Mouse (Mus musculus) kidney, postnatal 10 days (tissue): ENCODE data around the gene Vangl1.
A peak's percentile ranks its signal among the peaks of the same experiment; 100 is the strongest.

Experiments
- DNase-seq: peaks from one replicate; pipeline ENCODE4 v3.0.0; 2021; ENCODE audit warnings: mixed read lengths

Gene Vangl1

DNA sequence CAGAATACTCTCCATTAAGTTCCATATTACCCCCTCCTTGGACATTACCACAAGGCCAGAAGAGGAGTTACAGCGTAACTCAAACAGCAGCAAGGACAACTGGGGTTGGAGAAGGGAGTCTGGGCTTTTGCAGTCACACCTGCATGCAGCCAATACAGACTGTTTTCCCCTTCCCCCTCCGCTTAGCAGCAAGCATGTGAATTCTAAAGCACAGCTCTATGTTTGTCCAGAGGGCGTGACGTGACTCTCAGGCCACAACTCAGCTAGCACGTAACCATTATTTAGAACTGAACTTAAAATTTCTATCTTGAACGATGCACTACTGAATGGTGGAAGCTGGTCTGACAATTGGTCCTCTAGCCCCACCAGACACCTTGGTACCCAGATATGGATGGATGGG is 63.9 kb downstream of the Vangl1 start:
- DNase-seq: no peak

DNA sequence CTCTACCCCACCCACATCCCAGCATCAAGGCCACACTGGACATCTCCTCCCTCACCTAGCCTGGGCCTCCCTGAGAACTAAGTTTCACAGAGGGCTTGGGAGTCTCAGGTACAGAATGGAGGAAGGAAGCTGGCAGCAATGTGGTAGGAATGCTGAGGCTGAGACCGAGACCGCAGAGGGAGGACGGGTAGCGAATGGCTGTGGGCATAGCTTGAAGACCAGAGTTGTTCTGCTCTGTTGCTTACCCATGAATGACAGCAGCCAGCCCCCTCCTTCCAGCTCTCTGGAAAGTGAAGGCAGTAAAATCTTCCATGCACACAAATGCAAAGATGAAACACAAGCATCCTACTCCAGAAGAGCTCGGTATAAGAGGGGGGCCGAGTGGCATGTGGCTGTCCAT is 65.6 kb downstream of the Vangl1 start:
- no peak for DNase-seq

DNA sequence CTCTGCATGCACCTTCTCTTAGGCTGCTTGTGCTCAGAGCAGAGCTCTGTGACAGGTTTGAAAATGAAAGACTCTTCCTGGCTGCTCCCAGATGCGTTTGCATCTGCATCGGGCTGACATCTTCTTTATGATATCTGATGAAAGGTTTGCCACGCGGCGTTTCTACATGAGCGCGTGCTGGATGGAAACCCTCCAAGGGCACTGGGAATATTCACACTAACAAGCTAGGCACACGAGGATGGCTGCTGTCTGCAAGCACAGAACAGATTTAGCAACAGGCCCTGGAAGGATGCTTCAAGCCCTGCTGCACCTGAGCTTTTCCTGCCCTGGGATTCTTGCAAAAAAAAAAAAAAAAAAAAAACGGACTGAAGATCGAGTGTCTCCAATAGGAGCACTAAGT is 67.3 kb downstream of the Vangl1 start:
- no peak for DNase-seq

DNA sequence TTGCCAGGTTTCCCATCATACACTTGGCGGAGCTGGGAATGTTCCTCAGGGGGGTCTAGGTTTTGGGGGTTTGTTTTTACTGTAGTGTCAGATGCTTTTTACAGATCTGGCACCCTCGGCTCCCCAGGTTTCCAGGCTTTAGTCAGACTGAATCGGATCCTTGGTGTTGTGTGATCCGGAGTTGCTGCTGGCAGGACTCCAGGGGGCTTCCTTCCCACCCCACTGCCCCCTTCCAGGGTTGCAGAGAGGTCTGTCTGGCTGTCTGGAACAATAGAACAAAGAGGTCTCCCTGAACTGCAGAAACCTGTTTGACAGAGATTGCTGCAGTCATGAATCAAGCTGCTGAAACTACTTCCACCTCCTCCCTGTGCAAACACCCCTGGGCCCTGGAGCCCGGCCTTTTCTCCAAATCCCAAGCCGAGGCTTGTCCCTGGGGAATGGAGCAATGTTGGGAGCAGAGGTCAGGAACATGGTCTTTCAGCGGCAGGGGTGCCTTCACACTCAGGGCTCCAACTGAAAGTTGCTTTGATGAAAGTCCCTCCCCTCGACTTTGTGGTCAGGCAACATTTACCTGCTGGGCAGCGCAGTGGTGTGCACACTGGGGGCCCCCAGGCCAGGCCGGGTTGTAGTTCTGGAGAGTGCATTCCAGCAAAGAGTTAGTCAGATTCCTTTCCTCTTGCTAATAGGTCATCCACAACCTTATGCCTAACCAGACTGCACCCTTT is 68.9 kb downstream of the Vangl1 start:
- DNase-seq: peak; percentile 54

DNA sequence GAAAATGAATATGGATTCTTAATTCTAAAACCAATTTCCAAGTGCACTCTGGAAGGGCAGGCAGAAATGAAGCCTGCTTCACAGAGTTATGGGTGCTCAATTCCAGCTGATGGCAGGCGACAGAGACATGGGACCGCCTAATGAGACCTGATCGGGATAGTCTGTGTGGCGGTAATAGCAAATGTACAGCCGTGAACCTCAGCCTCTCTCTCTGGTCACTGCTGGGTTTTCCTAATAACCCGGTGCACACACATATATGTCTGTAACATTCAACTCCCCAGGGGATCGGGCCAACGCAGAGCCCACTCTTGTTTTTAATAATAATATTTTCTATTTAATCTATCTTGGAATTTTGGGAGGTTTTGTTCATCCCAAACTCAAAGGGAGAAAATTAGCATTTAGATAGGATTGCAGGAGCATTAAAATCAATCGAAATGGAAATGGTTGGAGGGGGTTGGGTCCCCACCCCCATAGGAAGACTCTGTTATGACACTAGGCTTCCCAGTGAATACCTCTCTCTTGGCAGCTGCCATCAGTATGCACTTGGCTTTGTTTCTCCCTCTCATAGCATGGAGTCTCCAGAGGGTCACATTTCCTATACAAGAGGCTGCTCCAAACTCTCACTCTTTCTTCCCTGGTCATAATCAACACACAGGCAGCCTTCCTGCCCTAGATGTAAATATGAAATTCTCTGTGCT is 72.7 kb downstream of the Vangl1 start:
- no peak for DNase-seq

DNA sequence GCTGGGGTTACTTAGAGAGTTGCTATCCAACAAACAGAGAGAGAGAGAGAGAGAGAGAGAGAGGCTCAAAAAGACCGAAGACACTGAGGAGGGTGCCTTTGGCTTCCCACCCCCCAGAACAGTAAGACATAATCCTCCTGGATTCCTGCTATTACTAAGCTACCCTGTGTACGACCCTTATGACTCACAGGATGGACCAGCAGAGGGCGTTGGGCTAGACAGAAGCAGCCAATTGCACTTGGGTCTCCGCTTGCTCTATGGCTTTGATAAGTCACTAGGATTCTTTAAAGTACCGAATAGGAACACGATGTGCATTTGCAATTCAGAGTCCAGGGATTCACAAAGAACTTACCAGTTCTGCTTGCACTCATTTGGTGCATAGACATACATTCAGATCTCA is 74.0 kb downstream of the Vangl1 start:
- peak; percentile 17 for DNase-seq

DNA sequence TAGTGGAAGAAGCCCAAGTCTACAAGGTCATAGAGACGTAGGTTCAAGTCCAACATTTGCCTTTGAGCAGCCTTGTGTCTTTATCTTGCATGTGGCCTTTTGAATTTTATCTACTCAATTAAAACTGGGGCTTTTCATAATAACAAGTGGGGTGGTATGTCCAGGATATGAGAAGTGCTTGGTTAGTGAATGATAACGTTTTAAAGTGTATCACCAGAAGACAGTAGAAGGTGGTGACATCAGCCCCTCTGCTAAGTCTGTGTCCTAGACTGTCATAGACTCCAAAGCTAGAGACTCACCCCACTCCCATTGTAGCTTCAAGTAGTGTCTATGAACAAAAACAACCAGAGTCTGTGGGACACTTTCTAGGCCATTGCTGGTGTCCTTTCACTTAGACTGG is 76.3 kb downstream of the Vangl1 start:
- no peak for DNase-seq

DNA sequence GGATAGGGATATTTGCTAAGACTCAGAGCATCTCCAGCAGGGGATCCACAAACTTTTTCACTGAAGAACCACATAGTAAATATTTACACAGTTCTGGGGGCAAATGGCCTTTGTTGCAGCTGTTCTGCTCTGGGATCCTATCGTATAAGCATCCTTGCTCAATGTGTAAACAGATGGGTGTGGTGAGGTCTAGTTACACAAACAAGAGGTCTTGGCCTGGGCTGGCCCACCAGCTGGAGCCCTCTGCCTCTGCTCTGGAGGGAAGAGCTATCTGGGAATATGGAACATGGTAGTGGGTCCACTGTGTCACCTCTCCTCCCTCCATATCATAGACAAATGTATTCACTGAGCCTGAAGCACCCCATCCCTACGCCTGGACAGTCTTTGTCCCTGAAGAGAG is 77.4 kb downstream of the Vangl1 start:
- DNase-seq: no peak

DNA sequence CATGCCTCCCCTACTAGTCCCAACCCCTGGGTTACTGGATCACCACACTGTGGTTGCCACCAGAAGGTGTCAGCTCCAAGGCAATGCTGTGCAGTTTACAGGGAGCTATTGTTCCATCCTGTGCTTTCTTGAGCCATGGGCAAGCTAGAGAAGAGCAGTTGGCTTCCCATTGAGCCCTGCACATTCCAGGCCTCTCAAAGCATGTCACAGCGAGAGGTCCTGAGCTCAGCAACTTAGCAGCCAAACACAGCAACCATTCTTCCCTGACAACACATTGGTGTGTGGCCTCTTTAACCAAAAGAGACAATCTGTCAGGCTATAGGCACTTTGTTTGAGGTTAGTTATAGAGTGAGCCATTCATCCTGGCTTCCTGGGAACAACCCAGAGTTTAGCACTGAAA is 78.9 kb downstream of the Vangl1 start:
- DNase-seq: no peak

DNA sequence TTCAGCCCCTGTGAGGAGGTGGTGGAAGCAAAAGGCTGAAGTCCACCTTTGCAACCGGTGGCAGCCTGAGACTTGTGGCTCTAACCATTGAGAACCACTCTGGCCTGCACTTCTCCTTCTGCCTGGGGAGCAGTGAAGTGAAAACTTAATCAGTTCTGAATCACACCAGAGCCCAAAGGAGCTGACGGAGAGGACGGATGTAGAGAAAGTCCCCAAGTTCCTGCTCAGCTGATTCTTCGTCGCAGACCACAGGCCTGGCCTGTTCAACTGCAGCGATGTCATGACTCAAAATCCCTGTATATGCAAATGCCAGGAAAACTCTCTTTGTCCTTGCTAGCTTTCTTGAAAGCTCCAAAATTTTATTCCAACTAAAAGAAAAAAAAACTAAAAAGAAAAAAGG is 80.8 kb downstream of the Vangl1 start:
- no peak for DNase-seq

DNA sequence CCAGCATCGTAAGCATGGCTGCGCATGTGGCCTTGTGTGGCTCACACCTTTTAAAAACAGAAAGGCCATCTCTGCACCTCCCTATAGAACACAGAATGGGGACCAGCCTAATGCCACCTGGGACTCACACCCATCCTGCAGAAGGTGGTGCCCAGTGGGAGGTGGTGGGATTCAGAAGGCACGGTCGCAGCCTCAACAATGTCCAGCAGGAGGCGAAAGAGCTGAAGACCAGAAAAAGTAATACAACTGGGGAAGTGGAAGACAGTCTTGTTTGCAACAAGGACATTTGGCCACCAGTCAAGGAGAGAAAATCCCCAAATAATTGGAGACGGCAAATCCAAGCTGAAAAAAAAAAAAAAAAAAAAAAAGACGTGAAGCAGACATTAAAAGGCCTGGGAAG is 82.4 kb downstream of the Vangl1 start:
- DNase-seq: peak; percentile 29

DNA sequence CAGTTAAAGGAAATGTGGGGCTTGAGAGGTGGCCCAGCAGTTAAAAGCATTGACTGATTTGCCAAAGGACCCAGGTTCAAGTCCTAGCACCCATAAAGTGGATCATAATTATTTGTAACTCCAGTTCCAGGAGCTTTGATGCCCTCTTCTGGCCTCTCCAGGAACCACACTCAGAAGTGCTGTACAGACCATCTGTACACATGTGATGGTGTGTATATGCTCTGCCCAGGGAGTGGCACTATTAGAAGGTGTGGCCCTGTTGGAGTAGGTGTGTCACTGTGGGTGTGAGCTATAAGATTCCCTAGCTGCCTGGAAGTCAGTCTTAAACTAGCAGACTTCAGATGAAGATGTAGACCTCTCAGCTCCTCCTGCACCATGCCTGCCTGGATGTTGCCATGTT is 83.5 kb downstream of the Vangl1 start:
- no peak for DNase-seq

DNA sequence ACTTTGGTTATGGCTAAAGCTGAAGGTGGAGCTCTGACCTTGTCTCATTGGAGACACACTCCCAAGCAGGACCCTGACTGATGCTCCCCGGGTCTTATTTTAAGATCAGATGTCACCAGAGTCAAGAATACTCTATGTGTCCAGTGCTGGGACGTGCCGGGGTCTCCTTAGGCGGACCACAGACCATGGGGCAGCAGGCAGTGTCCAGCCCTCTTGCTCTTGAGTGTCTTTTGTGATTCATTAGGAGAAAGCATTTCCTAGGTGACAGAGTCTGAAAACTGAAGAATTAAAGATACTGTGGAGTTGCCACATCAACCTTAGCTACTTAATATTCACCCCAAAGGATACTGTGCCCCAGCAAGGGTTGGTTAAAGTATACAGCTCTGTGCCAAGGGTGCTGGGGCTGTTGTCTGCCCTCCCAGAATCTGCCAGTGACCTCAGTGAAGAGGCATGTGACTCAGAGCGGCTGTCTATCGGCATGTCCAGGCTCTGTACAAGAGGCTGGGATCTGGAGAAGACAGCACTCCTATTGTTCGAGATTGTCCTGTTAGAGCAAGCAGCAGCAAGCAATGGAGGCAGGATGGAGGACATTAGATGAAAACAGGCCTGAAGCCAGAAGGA is 92.4 kb downstream of the Vangl1 start:
- DNase-seq: no peak

DNA sequence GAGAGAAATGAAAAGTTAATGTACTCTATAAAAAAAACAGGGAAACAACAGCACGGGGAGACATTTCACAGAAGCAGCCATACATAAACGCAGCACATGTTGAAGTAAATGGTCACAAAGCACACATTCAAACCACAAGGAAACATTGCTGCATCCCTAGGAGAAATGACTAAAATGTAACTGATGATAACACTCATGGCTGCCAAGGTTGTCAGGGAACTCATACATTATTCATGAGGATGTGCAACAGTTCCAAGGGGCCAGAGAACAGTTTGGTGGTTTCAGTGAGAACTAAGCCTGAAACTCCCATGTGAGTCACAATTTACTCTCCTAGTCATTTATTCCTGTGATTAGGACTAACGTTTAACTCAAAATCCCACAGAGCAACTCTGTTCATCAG is 96.3 kb downstream of the Vangl1 start:
- no peak for DNase-seq

DNA sequence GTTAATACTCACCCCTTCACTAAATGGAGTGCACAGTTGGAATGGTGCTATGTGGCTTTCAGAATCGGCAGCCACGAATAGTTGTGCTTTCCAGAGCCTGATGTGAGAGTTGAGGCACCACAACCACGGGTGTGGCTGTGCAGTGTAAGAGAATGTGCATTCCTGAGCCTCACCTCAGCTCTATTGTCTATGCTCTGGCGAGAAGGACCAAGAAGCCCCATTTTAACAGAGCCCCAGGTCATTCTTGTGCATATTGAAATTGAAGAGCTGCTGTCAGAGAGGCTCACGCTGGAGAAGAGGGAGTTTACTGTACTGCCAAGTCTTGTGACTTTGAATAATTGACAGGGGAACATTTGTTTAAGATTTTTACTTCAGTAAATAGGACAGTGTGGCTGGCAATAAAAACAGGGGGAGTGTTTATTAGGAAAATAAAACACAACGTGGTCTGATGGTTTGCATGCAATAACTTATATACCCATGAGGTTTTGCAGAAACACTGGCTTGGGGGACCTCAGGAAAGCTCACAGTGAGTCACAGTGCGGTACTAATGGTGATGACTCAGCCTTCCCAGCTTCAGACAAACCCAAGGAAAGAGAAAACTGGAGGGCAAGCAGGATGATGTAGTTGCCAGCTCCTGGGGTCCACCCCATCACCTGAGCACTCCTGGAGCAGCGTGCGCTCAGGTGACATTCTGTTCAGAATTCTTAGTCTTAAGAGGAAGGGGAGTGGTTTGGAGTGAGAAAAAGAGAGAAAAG is 100.5 kb downstream of the Vangl1 start:
- DNase-seq: no peak
